Comparison of ENCODE assay signal across 8 mouse cellular contexts in the genomic region with DNA sequence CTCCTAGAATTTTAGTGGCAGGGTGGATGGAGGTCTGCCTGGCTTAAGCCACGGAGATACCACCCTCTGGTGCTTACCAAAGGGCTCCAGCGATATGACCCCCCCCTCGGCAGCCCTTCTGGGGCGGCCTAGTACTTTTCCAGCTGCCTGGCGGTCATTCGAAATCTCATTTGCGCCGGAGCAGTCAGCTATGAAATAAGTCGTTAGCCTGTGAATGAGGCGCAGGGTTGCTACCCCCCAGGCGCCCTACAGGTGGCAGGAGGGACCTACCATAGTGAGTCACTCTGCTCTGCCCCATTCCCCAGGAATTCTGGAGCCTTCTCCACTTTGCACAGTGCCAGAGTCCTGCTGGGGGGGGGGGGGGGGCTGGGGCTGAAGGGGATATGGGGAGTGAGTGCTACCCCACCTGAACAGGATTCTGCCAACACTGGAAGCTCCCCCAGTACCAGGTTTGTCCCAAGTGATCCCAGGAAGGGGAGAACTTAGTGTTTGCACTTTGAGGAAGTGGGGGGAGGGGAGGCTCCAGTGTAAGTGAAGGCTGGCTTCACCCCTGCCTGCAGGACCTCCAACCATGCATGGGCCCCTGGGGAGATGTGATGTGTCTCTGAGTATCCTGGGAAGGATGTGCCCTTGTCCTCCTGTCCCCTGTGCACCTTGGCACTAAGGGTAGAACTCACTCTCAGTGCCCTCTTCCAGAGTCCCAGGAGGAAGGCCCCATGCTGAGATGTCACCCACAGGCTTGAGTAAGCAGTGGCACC. TPM values are rescaled to one million over a fixed set of nuclear protein-coding genes. Genes with fewer than 3 reads are reported as not detected.
A peak's percentile ranks its signal among the peaks of the same experiment; 100 is the strongest.
DNase-seq lines count a peak whose midpoint lies in the region; ATAC-seq lines count a peak whose summit lies in the region.

No protein-coding gene starts in this region.

- H3K9ac ChIP-seq in limb, embryonic 11.5 days (ENCODE audit: low read length), result no peak overlapping the region
- no peak overlapping the region for H3K9ac ChIP-seq in midbrain, embryonic 14.5 days (replicated peaks; ENCODE audit: low read length)

- peaks cover 26% of the 10 kb centered on the region; the same call in 1 of the 2 replicates for H3K27me3 ChIP-seq in embryonic facial prominence, embryonic 10.5 days (replicated peaks; ENCODE audit: low read depth, poor library complexity, severe bottlenecking)
- H3K27me3 ChIP-seq in limb, embryonic 11.5 days (ENCODE audit: control insufficient read depth, insufficient read depth, low read length), result no peaks in the 10 kb centered on the region
- H3K27me3 ChIP-seq in midbrain, embryonic 14.5 days (ENCODE audit: control insufficient read depth, insufficient read depth, low read length), result no peaks in the 10 kb centered on the region

- intact Hi-C loops in heart, postnatal 25 days (cut with DNase I), result loop anchor here (1.0 kb wide), 1 partner anchor 307 kb away; no protein-coding TSS in a partner anchor

- peaks cover 6% of the 10 kb centered on the region; the same call in 1 of the 2 replicates for H3K9me3 ChIP-seq in embryonic facial prominence, embryonic 10.5 days
- H3K9me3 ChIP-seq in limb, embryonic 11.5 days (ENCODE audit: control insufficient read depth, low read length), result no peaks in the 10 kb centered on the region; the same call in 1 of the 2 replicates
- no peaks in the 10 kb centered on the region for H3K9me3 ChIP-seq in midbrain, embryonic 14.5 days (ENCODE audit: control insufficient read depth, low read length)

- H3K27ac ChIP-seq in embryonic facial prominence, embryonic 10.5 days (replicated peaks), result peak overlapping the region; percentile 30; the same call in 1 of the 2 replicates
- H3K27ac ChIP-seq in limb, embryonic 11.5 days (replicated peaks; ENCODE audit: low read depth, low read length), result no peak overlapping the region
- H3K27ac ChIP-seq in midbrain, embryonic 14.5 days (replicated peaks; ENCODE audit: low read depth, low read length), result no peak overlapping the region

- no peak overlapping the region for H3K4me2 ChIP-seq in limb, embryonic 11.5 days (ENCODE audit: low read depth, severe bottlenecking)
- H3K4me2 ChIP-seq in midbrain, embryonic 14.5 days (ENCODE audit: low read length), result no peak overlapping the region

- 7% methylated on average over 11 of the region's 11 CpGs for WGBS in embryonic facial prominence, embryonic 10.5 days
- 7% methylated on average over 11 of the region's 11 CpGs for WGBS in limb, embryonic 11.5 days
- WGBS in midbrain, embryonic 14.5 days, result 2% methylated on average over 11 of the region's 11 CpGs

- ATAC-seq in limb, embryonic 11.5 days (ENCODE audit: insufficient number of reproducible peaks, low FRiP score, low TSS enrichment, low read depth), result no peak; the same call in 1 of the 2 replicates
- no peak for ATAC-seq in midbrain, embryonic 14.5 days (ENCODE audit: low FRiP score, low TSS enrichment)
- ATAC-seq in monocyte, adult 5-6 weeks (replicated peaks; ENCODE audit: insufficient number of reproducible peaks, low FRiP score, low TSS enrichment, poor library complexity, severe bottlenecking), result no peak

- no peak overlapping the region for H3K4me3 ChIP-seq in embryonic facial prominence, embryonic 10.5 days
- no peak overlapping the region for H3K4me3 ChIP-seq in limb, embryonic 11.5 days (ENCODE audit: low read depth, low read length)
- H3K4me3 ChIP-seq in midbrain, embryonic 14.5 days (replicated peaks; ENCODE audit: low read depth, low read length), result no peak overlapping the region

- no peaks in the 10 kb centered on the region for H3K36me3 ChIP-seq in embryonic facial prominence, embryonic 10.5 days (replicated peaks)
- no peaks in the 10 kb centered on the region for H3K36me3 ChIP-seq in limb, embryonic 11.5 days (ENCODE audit: control insufficient read depth, insufficient read depth, low read length)
- H3K36me3 ChIP-seq in midbrain, embryonic 14.5 days (ENCODE audit: control insufficient read depth, insufficient read depth, low read length), result no peaks in the 10 kb centered on the region

- H3K4me1 ChIP-seq in embryonic facial prominence, embryonic 10.5 days, result peaks cover 39% of the 10 kb centered on the region
- H3K4me1 ChIP-seq in limb, embryonic 11.5 days (ENCODE audit: control insufficient read depth, insufficient read depth, low read length), result peaks cover 12% of the 10 kb centered on the region
- peaks cover 5% of the 10 kb centered on the region for H3K4me1 ChIP-seq in midbrain, embryonic 14.5 days (ENCODE audit: control insufficient read depth, insufficient read depth, low read length)

- peak; percentile 40 to 73 for DNase-seq in heart, adult 18-20 months
- no peak for DNase-seq in heart, postnatal 25 days (ENCODE audit: low spot score)
- peak; percentile 71 for DNase-seq in MN1 (ENCODE audit: low spot score)
- peak; percentile 70 for DNase-seq in embryonic facial prominence, embryonic 10.5 days (ENCODE audit: low spot score)
- DNase-seq in heart, postnatal 4 days, result peak; percentile 84
- DNase-seq in limb, embryonic 11.5 days (ENCODE audit: low spot score), result peak; percentile 75
- peak; percentile 78 for DNase-seq in midbrain, embryonic 14.5 days

RNA-seq across cellular contexts. Expression of gene Lemd2, which starts 8.7 kb away (rescaled TPM):
- total RNA-seq in heart, adult 18-20 months (2021), result 10 to 100 TPM; 28.0 to 30.5 TPM
- 10 to 100 TPM; 28.8 to 29.4 TPM for total RNA-seq in heart, postnatal 25 days (2021)
- polyA plus RNA-seq in embryonic facial prominence, embryonic 10.5 days (2016; fragmentation: Nextera tagmentation; extraction: Ambion mirVana), result 18.8 and 20.0 TPM in 2 replicates
- total RNA-seq in heart, postnatal 4 days (2021), result 10 to 100 TPM; 35.3 to 36.4 TPM
- 14.2 and 15.8 TPM in 2 replicates for polyA plus RNA-seq in limb, embryonic 11.5 days (2014; fragmentation: Nextera tagmentation; extraction: Ambion mirVana)
- 20.8 and 30.7 TPM in 2 replicates for polyA plus RNA-seq in midbrain, embryonic 14.5 days (2014; fragmentation: Nextera tagmentation; extraction: Ambion mirVana)
- 54.3 to 81.1 TPM (median 78.5 TPM) in 3 replicates for total RNA-seq in monocyte, adult 5-6 weeks (2017)

RNA-seq across cellular contexts. Expression of gene Ip6k3, which starts 45.4 kb away (rescaled TPM):
- total RNA-seq in heart, adult 18-20 months (2021), result 1 to 10 TPM; 4.3 to 8.0 TPM
- 1 to 10 TPM; 8.6 to 9.4 TPM for total RNA-seq in heart, postnatal 25 days (2021)
- not detected in 2 replicates for polyA plus RNA-seq in embryonic facial prominence, embryonic 10.5 days (2016; fragmentation: Nextera tagmentation; extraction: Ambion mirVana)
- total RNA-seq in heart, postnatal 4 days (2021), result 1 to 10 TPM; 3.6 to 4.0 TPM
- 0.13 and 0.20 TPM in 2 replicates for polyA plus RNA-seq in limb, embryonic 11.5 days (2014; fragmentation: Nextera tagmentation; extraction: Ambion mirVana)
- polyA plus RNA-seq in midbrain, embryonic 14.5 days (2014; fragmentation: Nextera tagmentation; extraction: Ambion mirVana), result 0.20 and 0.36 TPM in 2 replicates
- total RNA-seq in monocyte, adult 5-6 weeks (2017), result 5.4 to 8.6 TPM (median 7.0 TPM) in 3 replicates
